Mouse (Mus musculus) hindbrain, embryonic 15.5 days (tissue): ENCODE results near the gene Rsph10b. TPM values are rescaled to one million over a fixed set of nuclear protein-coding genes. Genes with fewer than 3 reads are reported as not detected.

Source experiments
- ATAC-seq: fragments of 200-750 bp; cut with Nextera tagmentation; 2 replicates; pipeline ENCODE4 v1.8.0; 2017; ENCODE audit warnings: low read depth, moderate number of reproducible peaks, moderate TSS enrichment; ENCODE audit not compliant: low FRiP score
- H3K27ac ChIP-seq: fragments of 300-500 bp; sonication (generic); replicated peaks from 2 replicates; pipeline ENCODE4 v1.5.1; 2015; ENCODE audit warnings: mild to moderate bottlenecking, inconsistent platforms
- H3K27me3 ChIP-seq: fragments of 300-500 bp; sonication (generic); 2 replicates; pipeline ENCODE4 v1.6.1; 2015; ENCODE audit warnings: control low read depth, inconsistent platforms
- H3K36me3 ChIP-seq: fragments of 300-500 bp; sonication (generic); 2 replicates; pipeline ENCODE4 v1.6.1; 2015; ENCODE audit warnings: control low read depth, inconsistent platforms
- H3K4me1 ChIP-seq: fragments of 300-500 bp; sonication (generic); replicated peaks from 2 replicates; pipeline ENCODE4 v1.6.1; 2015; ENCODE audit warnings: control low read depth, inconsistent platforms
- H3K4me2 ChIP-seq: fragments of 300-500 bp; sonication (generic); 2 replicates; pipeline ENCODE4 v1.6.1; 2015; ENCODE audit warnings: moderate library complexity, mild to moderate bottlenecking, inconsistent platforms
- H3K4me3 ChIP-seq: fragments of 300-500 bp; sonication (generic); 2 replicates; pipeline ENCODE4 v1.5.1; 2015; ENCODE audit warnings: mild to moderate bottlenecking, inconsistent platforms
- H3K9ac ChIP-seq: fragments of 300-500 bp; sonication (generic); 2 replicates; pipeline ENCODE4 v1.6.1; 2015; ENCODE audit warnings: inconsistent platforms
- H3K9me3 ChIP-seq: fragments of 300-500 bp; sonication (generic); 2 replicates; pipeline ENCODE4 v1.6.1; 2016; ENCODE audit warnings: control low read depth, inconsistent platforms
- WGBS: fragments of 180-500 bp; shearing (Covaris S2); methylation state at CpG from one replicate; pipeline ENCODE4 v1.1.7; 2015; 5-methylcytosine and 5-hydroxymethylcytosine counted together
- polyA plus RNA-seq: library from polyadenylated mRNA; unstranded; fragments of >200 nt; fragmentation: Nextera tagmentation; extraction: Ambion mirVana; gene quantifications from 2 replicates; pipeline ENCODE4 v1.2.1, GENCODE M21; 2015

Gene Rsph10b
- polyA plus RNA-seq, 1 experiment from 2014 or later = 5.2 TPM

DNA sequence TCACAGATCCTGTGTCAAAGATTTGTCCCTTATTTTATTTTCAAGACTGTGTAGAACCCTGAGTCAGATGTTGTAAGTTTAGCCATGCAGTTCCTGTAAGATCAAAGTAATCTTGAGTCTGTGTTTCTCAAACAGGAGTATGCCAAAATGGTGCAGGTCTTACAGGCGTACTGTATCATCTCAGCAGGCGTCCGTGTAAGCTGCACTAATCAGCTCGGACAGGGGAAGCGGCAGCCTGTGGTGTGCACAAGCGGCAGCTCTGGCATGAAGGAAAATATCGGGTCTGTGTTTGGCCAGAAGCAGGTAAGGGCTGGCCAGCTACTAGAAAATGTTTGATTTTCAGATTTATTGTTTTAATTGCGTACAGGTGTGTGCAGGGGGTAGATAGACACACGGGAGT, 16.6 kb upstream of the Rsph10b start:
- H3K36me3 ChIP-seq = peaks cover 52% of the 10 kb centered on the region

GRCm38 (mm10) chr5:143917418-143917817, 15.4 kb upstream of the Rsph10b start:
- Histone ChIP-seq H3K4me1 (no peaks in the 10 kb centered on the region), H3K9ac (no peak overlapping the region), H3K9me3 (no peaks in the 10 kb centered on the region), H3K4me2 (no peak overlapping the region), H3K27me3 (no peaks in the 10 kb centered on the region), H3K27ac (no peak overlapping the region), H3K4me3 (no peak overlapping the region), H3K36me3 (peaks cover 59% of the 10 kb centered on the region)
- WGBS = 52% methylated on average over 5 of the region's 5 CpGs
- no peak for ATAC-seq

More for the DNA sequence above, 16.6 kb upstream of the Rsph10b start:
- H3K27ac ChIP-seq = no peak overlapping the region
- no peaks in the 10 kb centered on the region for H3K27me3 ChIP-seq
- no peaks in the 10 kb centered on the region; the same call in 1 of the 2 replicates for H3K4me1 ChIP-seq
- ATAC-seq = no peak
- 91% methylated on average over 9 of the region's 9 CpGs for WGBS
- no peak overlapping the region for H3K9ac ChIP-seq
- H3K4me3 ChIP-seq = no peak overlapping the region
- no peaks in the 10 kb centered on the region for H3K9me3 ChIP-seq
- no peak overlapping the region for H3K4me2 ChIP-seq

DNA sequence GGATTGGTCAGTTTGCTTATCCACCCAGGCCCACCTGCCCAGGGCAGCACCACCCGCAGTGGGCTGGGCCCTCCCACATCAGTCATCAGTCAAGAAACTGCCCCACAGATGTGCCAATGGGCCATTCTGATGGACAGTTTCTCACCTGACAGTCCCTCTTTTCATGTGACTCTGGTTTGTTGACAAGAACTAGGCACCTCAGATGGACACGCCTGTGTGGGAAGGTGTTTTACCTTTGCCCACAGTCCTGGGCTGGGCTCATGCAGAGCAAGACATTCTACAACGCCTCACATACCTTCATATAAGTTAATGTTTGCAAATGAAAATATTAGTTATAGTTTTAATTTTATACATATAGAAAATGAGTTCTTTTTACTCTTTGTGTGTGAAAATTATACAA, 14.7 kb upstream of the Rsph10b start:
- 94% methylated on average over 3 of the region's 3 CpGs for WGBS
- no peaks in the 10 kb centered on the region for H3K27me3 ChIP-seq

GRCm38 (mm10) chr5:143924781-143925452, 7.9 kb upstream of the Rsph10b start:
- no peak overlapping the region for H3K27ac ChIP-seq
- no peak overlapping the region for H3K9ac ChIP-seq
- no peaks in the 10 kb centered on the region for H3K9me3 ChIP-seq
- no peak overlapping the region for H3K4me2 ChIP-seq
- H3K4me1 ChIP-seq = no peaks in the 10 kb centered on the region
- H3K36me3 ChIP-seq = peaks cover 80% of the 10 kb centered on the region
- no peak overlapping the region for H3K4me3 ChIP-seq
- WGBS = 92% methylated on average over 6 of the region's 6 CpGs
- ATAC-seq = no peak
- no peaks in the 10 kb centered on the region for H3K27me3 ChIP-seq

More for the DNA sequence above, 14.7 kb upstream of the Rsph10b start:
- no peak overlapping the region for H3K4me3 ChIP-seq
- no peak for ATAC-seq
- no peak overlapping the region for H3K4me2 ChIP-seq
- peaks cover 65% of the 10 kb centered on the region for H3K36me3 ChIP-seq
- H3K27ac ChIP-seq = no peak overlapping the region
- no peaks in the 10 kb centered on the region for H3K9me3 ChIP-seq
- no peaks in the 10 kb centered on the region for H3K4me1 ChIP-seq
- H3K9ac ChIP-seq = no peak overlapping the region

DNA sequence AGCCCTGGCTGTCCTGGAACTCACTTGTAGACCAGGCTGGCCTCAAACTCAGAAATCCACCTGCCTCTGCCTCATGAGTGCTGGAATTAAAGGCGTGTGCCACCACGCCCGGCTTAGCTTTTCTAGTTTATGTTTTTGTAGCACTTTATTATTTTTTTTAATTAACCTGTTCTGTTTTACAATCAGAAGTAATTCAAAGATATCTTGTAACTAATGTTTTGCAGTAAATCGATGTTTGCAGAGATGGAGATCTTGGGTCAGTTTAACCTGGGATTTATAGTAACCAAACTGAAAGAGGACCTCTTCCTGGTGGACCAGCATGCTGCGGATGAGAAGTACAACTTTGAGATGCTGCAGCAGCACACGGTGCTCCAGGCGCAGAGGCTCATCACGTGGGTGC, 5.0 kb upstream of the Rsph10b start, which contains the start of gene Gm42421:
Gene Gm42421, plus strand, starts transcription at position 301 of the 400 bp plus-strand sequence.
- peaks cover 78% of the 10 kb centered on the region for H3K36me3 ChIP-seq
- no peaks in the 10 kb centered on the region for H3K4me1 ChIP-seq
- no peak within 1 kb of the TSS for H3K27ac ChIP-seq
- H3K9ac ChIP-seq = no peak within 1 kb of the TSS
- no peaks in the 10 kb centered on the region for H3K9me3 ChIP-seq
- no peak for ATAC-seq
- H3K4me3 ChIP-seq = no peak within 1 kb of the TSS
- H3K4me2 ChIP-seq = no peak within 1 kb of the TSS
- 95% methylated on average over 8 of the region's 8 CpGs for WGBS
- no peaks in the 10 kb centered on the region for H3K27me3 ChIP-seq

GRCm38 (mm10) chr5:143929291-143929690, 3.5 kb upstream of the Rsph10b start:
- H3K9me3 ChIP-seq = no peaks in the 10 kb centered on the region
- peaks cover 65% of the 10 kb centered on the region for H3K36me3 ChIP-seq
- no peak overlapping the region for H3K9ac ChIP-seq
- H3K27ac ChIP-seq = no peak overlapping the region
- H3K4me2 ChIP-seq = no peak overlapping the region
- no peak for ATAC-seq
- no peaks in the 10 kb centered on the region for H3K4me1 ChIP-seq
- WGBS = 91% methylated on average over 4 of the region's 4 CpGs
- H3K27me3 ChIP-seq = no peaks in the 10 kb centered on the region
- no peak overlapping the region for H3K4me3 ChIP-seq

- H3K9ac ChIP-seq = no peak overlapping the region
- peaks cover 53% of the 10 kb centered on the region for H3K36me3 ChIP-seq
- H3K9me3 ChIP-seq = no peaks in the 10 kb centered on the region
- no peak overlapping the region for H3K4me2 ChIP-seq
- no peaks in the 10 kb centered on the region for H3K4me1 ChIP-seq
- WGBS = 96% methylated on average over 12 of the region's 12 CpGs
- no peak overlapping the region for H3K4me3 ChIP-seq
- ATAC-seq = no peak
- no peak overlapping the region for H3K27ac ChIP-seq
- no peaks in the 10 kb centered on the region for H3K27me3 ChIP-seq
Measured at GRCm38 (mm10) chr5:143930656-143931055, 2.2 kb upstream of the Rsph10b start.

DNA sequence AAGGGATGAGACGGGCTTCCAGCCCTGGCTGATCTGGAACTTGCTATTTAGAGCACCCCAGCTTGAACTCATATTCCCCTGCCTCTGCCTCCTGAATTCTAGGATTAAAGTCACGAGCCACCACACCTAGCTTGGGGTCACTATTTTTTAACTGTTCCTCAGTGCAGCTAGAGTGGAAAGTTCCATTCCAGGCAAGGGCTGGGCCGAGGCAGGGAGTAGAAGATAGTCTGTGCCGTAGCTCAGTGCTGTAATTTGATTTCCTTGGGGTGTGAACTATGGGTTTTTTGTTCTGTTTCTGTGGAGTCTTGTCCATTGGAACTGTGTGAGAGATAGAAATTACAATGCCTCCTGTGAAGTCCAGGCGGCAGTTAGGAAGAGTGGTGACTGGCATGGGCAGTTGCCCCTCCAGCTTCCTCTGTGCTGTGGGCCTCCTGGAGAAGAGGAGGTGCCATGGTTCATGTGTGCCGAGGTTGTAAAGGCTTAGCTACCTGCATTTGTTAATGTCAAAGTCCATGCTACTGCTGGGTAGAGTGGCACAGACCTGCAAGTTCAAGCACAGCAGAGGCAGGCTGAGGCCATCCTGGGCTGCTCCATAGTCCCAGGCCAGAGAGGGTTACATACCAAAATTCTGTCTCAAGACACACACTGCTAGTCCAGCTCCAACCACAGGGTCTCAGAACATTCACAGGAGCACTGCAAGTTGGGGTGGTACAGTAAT, 813 bp upstream of the Rsph10b start:
- no peak overlapping the region for H3K27ac ChIP-seq
- no peak overlapping the region for H3K9ac ChIP-seq
- H3K4me2 ChIP-seq = no peak overlapping the region
- no peak overlapping the region for H3K4me3 ChIP-seq
- no peak for ATAC-seq
- H3K4me1 ChIP-seq = no peaks in the 10 kb centered on the region
- no peaks in the 10 kb centered on the region for H3K9me3 ChIP-seq
- 86% methylated on average over 6 of the region's 6 CpGs for WGBS
- peaks cover 39% of the 10 kb centered on the region for H3K36me3 ChIP-seq
- no peaks in the 10 kb centered on the region for H3K27me3 ChIP-seq

DNA sequence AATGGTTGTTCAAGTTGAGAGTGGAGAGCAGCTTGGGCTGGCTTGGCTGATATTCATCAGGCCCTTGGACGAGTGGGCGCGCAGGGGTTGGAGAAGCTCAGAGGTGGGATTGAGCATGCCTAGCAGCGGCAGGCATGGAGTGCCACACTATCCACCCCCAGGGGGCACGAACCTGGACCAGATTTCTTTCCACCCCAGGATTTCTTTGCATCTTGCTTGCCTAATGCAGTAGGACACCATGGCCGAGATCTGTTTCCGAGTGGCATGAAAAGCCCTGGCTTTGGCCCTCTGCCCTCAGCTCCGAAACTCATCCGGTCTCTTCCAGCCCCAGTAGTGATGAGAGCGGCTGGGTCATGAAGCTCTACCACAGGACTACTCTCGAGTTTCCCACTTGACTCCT, 579 bp downstream of the Rsph10b start:
- Histone ChIP-seq H3K36me3 (peaks cover 32% of the 10 kb centered on the region), H3K9ac (no peak overlapping the region), H3K9me3 (no peaks in the 10 kb centered on the region), H3K4me3 (peak overlapping the region; percentile 22; the same call in 1 of the 2 replicates), H3K27ac (no peak overlapping the region), H3K27me3 (no peaks in the 10 kb centered on the region), H3K4me1 (no peaks in the 10 kb centered on the region), H3K4me2 (peak overlapping the region; percentile 30; the same call in 1 of the 2 replicates)
- ATAC-seq = no peak
- WGBS = 87% methylated on average over 11 of the region's 11 CpGs

- no peaks in the 10 kb centered on the region for H3K9me3 ChIP-seq
- 97% methylated on average over 1 of the region's 1 CpGs for WGBS
- ATAC-seq = no peak
Measured at GRCm38 (mm10) chr5:143933875-143934274, 1.0 kb downstream of the Rsph10b start.

DNA sequence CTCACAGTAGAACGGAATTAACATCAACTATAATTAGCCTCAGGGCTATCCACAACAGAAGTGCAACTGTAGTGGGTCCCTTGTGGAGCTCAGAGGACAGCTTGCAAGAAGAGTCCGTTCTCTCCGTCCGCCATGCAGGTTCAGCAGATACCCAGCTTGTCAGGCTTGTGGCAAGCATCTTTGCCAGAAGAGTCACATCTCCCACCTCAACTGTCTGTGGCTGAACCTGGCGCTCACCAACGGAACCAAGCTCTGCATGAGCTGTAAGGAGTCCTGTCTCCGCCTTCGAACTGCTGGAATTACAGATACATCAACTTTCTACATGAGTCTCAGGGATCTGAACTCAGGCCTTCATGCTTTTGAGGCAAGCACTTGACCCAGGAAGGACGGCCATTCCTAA, 3.3 kb downstream of the Rsph10b start:
- peaks cover 8% of the 10 kb centered on the region; the same call in 1 of the 2 replicates for H3K36me3 ChIP-seq
- no peak overlapping the region for H3K4me2 ChIP-seq
- H3K27me3 ChIP-seq = no peaks in the 10 kb centered on the region
- no peak overlapping the region for H3K4me3 ChIP-seq
- no peak overlapping the region for H3K27ac ChIP-seq
- H3K4me1 ChIP-seq = no peaks in the 10 kb centered on the region
- H3K9ac ChIP-seq = no peak overlapping the region
- WGBS = 84% methylated on average over 9 of the region's 9 CpGs
- ATAC-seq = no peak
- H3K9me3 ChIP-seq = no peaks in the 10 kb centered on the region

More at GRCm38 (mm10) chr5:143933875-143934274, 1.0 kb downstream of the Rsph10b start:
- Histone ChIP-seq H3K4me1 (no peaks in the 10 kb centered on the region), H3K27ac (no peak overlapping the region), H3K4me3 (no peak overlapping the region), H3K4me2 (no peak overlapping the region), H3K9ac (no peak overlapping the region), H3K36me3 (peaks cover 28% of the 10 kb centered on the region), H3K27me3 (no peaks in the 10 kb centered on the region)

DNA sequence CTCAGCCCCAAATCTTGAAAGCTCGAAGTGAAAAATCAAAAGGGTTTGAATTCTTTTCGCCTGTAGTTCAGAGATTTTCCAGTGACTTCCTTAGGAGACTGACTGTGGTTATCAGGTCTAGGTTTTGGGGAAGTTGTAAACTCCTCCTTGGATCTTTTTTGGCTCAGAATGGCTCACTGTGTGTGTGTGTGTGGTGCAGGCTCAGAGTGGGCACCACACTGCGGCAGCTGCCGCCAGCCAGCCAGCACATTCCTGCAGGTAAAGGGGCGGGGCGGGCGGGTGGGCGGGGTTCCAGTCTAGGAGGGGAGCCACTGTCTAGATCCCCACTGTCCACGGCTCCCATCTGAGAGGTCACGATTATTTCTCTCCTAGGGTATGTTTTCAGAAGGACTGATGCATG, 8.8 kb downstream of the Rsph10b start:
- no peak overlapping the region for H3K4me2 ChIP-seq
- no peak overlapping the region for H3K27ac ChIP-seq
- no peak for ATAC-seq
- H3K4me1 ChIP-seq = no peaks in the 10 kb centered on the region
- peaks cover 6% of the 10 kb centered on the region; the same call in 1 of the 2 replicates for H3K36me3 ChIP-seq
- no peaks in the 10 kb centered on the region for H3K27me3 ChIP-seq
- H3K9ac ChIP-seq = no peak overlapping the region
- no peaks in the 10 kb centered on the region for H3K9me3 ChIP-seq
- 15% methylated on average over 10 of the region's 10 CpGs for WGBS
- no peak overlapping the region for H3K4me3 ChIP-seq
